Mouse (Mus musculus): Measurements from ENCODE around the gene Alx1.

Alx1 gene

DNA sequence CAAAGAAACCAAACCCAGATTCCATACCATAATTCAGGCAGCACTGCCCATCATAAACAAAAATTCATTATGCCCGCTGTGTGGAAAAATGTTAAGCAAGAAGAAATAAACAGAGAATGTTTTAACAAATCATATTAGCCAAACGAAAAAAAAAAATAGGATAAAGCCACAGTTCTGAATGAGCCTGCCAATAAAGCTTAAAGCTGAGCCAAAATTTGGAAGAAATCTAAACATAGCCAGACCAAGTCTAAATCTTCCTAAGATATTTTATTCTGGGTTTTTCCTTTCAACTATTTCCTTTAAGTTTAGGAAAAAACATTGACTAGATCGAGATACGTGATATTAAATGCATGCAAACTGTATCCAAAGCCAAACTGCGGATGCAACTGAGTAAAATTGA is 54.9 kb downstream of the Alx1 start:
- no peak for DNase-seq (ENCODE audit: low read depth, low spot score)
- H3K27me3 ChIP-seq (ENCODE audit: control insufficient read depth, insufficient read depth, low read length, poor library complexity, severe bottlenecking), result no peaks in the 10 kb centered on the region
- no peaks in the 10 kb centered on the region for H3K36me3 ChIP-seq (ENCODE audit: control insufficient read depth, insufficient read depth, low read length, poor library complexity, severe bottlenecking)

DNA sequence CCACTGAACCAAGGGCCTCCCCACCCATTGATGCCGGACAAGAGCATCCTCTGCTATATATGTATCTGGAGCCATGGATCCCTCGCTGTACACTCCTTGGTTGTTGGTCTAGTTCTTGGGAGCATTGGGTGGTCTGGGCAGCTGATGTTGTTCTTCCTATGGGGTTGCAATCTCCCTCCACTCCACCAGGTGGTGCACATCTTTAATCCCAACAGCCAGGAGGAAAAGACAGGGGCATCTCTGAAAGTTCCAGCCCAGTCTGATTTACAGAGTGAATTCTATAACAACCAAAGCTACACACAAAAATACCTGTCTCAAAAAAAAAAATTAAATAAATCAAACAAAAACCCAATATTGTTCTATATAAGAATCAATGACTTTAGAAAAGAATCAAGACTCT is 70.4 kb downstream of the Alx1 start:
- no peak for DNase-seq (ENCODE audit: low read depth, low spot score)
- no peaks in the 10 kb centered on the region for H3K36me3 ChIP-seq (ENCODE audit: control insufficient read depth, insufficient read depth, low read length, poor library complexity, severe bottlenecking)
- no peaks in the 10 kb centered on the region; the same call in 1 of the 2 replicates for H3K27me3 ChIP-seq (ENCODE audit: control insufficient read depth, insufficient read depth, low read length, poor library complexity, severe bottlenecking)

Measured in splenic B cell, adult 2 months (primary cell).